Mouse (Mus musculus) MEL (cell line): Measurements from ENCODE around the gene Kcp. TPM values are rescaled to one million over a fixed set of nuclear protein-coding genes. Genes with fewer than 3 reads are reported as not detected.

Experiments used
- DNase-seq: peaks from one replicate; pipeline ENCODE4 v3.0.0; 2011; ENCODE audit warnings: low read depth, low spot score
- H3K27ac ChIP-seq: 2 replicates; pipeline ENCODE4 v1.5.1; 2012; ENCODE audit warnings: low read depth, mild to moderate bottlenecking, control low read depth, low read length, moderate library complexity; ENCODE audit not compliant: control insufficient read depth
- H3K27me3 ChIP-seq, 2 experiments: fragments of 150-350 bp in 1 of 2; sonication (generic) in 1 of 2; 2 replicates each; pipeline ENCODE4 v1.6.1; 2012; ENCODE audit warnings: low read length in 2 of 2, mild to moderate bottlenecking in 2 of 2, improper control_type of control experiment in 1 of 2, moderate library complexity in 1 of 2; ENCODE audit not compliant: insufficient read depth in 2 of 2, control insufficient read depth in 1 of 2
- H3K36me3 ChIP-seq, 2 experiments: 2 replicates each; pipeline ENCODE4 v1.6.1; 2012 to 2014; ENCODE audit warnings: low read length in 2 of 2, improper control_type of control experiment in 1 of 2, inconsistent platforms in 1 of 2, mild to moderate bottlenecking in 1 of 2; ENCODE audit not compliant: insufficient read depth in 2 of 2, control insufficient read depth in 1 of 2
- H3K4me1 ChIP-seq, 2 experiments: fragments of 150-350 bp in 1 of 2; sonication (generic) in 1 of 2; 2 replicates each; pipeline ENCODE4 v1.6.1; 2012; ENCODE audit warnings: low read length in 2 of 2, improper control_type of control experiment in 1 of 2, mild to moderate bottlenecking in 1 of 2; ENCODE audit not compliant: insufficient read depth in 2 of 2, control insufficient read depth in 1 of 2
- H3K4me3 ChIP-seq, 2 experiments: fragments of 150-350 bp in 1 of 2; sonication (generic) in 1 of 2; 2 replicates each; pipeline ENCODE4 v1.5.1; 2012; ENCODE audit warnings: low read depth in 2 of 2, low read length in 2 of 2, mild to moderate bottlenecking in 2 of 2, moderate library complexity in 2 of 2, control low read depth in 1 of 2, improper control_type of control experiment in 1 of 2; ENCODE audit not compliant: control insufficient read depth in 1 of 2, insufficient read depth in 1 of 2
- H3K79me2 ChIP-seq: 2 replicates; pipeline ENCODE4 v1.6.1; 2012; ENCODE audit warnings: mild to moderate bottlenecking, low read length, moderate library complexity; ENCODE audit not compliant: control insufficient read depth, poor library complexity, insufficient read depth
- H3K9ac ChIP-seq: 2 replicates; pipeline ENCODE4 v1.6.1; 2012; ENCODE audit warnings: low read depth, mild to moderate bottlenecking, control low read depth, low read length, moderate library complexity; ENCODE audit not compliant: control insufficient read depth, poor library complexity, severe bottlenecking
- H3K9me3 ChIP-seq: fragments of 150-350 bp; sonication (generic); replicated peaks from 2 replicates; pipeline ENCODE4 v1.6.1; 2012; ENCODE audit warnings: mild to moderate bottlenecking, low read length, improper control_type of control experiment, moderate library complexity; ENCODE audit not compliant: insufficient read depth
- BHLHE40 ChIP-seq: IDR thresholded peaks from 2 replicates; pipeline ENCODE4 v1.6.1; 2012; ENCODE audit warnings: low read depth, mild to moderate bottlenecking, inconsistent platforms, low read length, improper control_type of control experiment, borderline replicate concordance
- CHD2 ChIP-seq: IDR thresholded peaks from 2 replicates; pipeline ENCODE4 v1.6.1; 2011; ENCODE audit warnings: low read length, improper control_type of control experiment
- GATA1 ChIP-seq: IDR thresholded peaks from 2 replicates; pipeline ENCODE4 v1.6.1; 2011; ENCODE audit warnings: low read depth, low read length, improper control_type of control experiment
- MAX ChIP-seq: IDR thresholded peaks from 2 replicates; pipeline ENCODE4 v1.6.1; 2011; ENCODE audit warnings: low read length, improper control_type of control experiment
- MEF2A ChIP-seq: IDR thresholded peaks from 2 replicates; pipeline ENCODE4 v1.6.1; 2014; ENCODE audit warnings: low read depth, mild to moderate bottlenecking, inconsistent platforms, low read length, improper control_type of control experiment; ENCODE audit not compliant: poor library complexity, insufficient replicate concordance, severe bottlenecking; ENCODE audit errors: extremely low read depth
- NELFE ChIP-seq: IDR thresholded peaks from 2 replicates; pipeline ENCODE4 v1.6.1; 2011; ENCODE audit warnings: low read depth, low read length, improper control_type of control experiment
- POLR2A ChIP-seq, 2 experiments: IDR thresholded peaks; 2 replicates each; pipeline ENCODE4 v1.6.1; 2011 to 2012; ENCODE audit warnings: low read length in 2 of 2, mild to moderate bottlenecking in 2 of 2, control low read depth in 1 of 2, improper control_type of control experiment in 1 of 2, low read depth in 1 of 2, moderate library complexity in 1 of 2; ENCODE audit not compliant: control insufficient read depth in 1 of 2, insufficient read depth in 1 of 2, poor library complexity in 1 of 2
- POLR2AphosphoS5 ChIP-seq: IDR thresholded peaks from 2 replicates; pipeline ENCODE4 v1.6.1; 2012; ENCODE audit warnings: low read depth, borderline replicate concordance, mild to moderate bottlenecking, inconsistent platforms, low read length, moderate library complexity, mixed read lengths
- RAD21 ChIP-seq: IDR thresholded peaks from 2 replicates; pipeline ENCODE4 v1.6.1; 2011; ENCODE audit warnings: mild to moderate bottlenecking, low read depth, low read length, improper control_type of control experiment
- RCOR1 ChIP-seq: IDR thresholded peaks from 2 replicates; pipeline ENCODE4 v1.6.1; 2012; ENCODE audit warnings: low read depth, mild to moderate bottlenecking, inconsistent platforms, low read length, improper control_type of control experiment
- SMC3 ChIP-seq: IDR thresholded peaks from 2 replicates; pipeline ENCODE4 v1.6.1; 2011; ENCODE audit warnings: low read depth, low read length, improper control_type of control experiment
- TAL1 ChIP-seq: IDR thresholded peaks from 2 replicates; pipeline ENCODE4 v1.6.1; 2012; ENCODE audit warnings: mild to moderate bottlenecking, inconsistent platforms, low read length, moderate library complexity, mixed read lengths
- TBP ChIP-seq: IDR thresholded peaks from 2 replicates; pipeline ENCODE4 v1.8.0; 2011; ENCODE audit warnings: low read depth, low read length, improper control_type of control experiment
- USF2 ChIP-seq, 2 experiments: IDR thresholded peaks; 2 replicates each; pipeline ENCODE4 v1.6.1; 2011 to 2012; ENCODE audit warnings: improper control_type of control experiment in 2 of 2, low read length in 2 of 2, borderline replicate concordance in 1 of 2, inconsistent platforms in 1 of 2, low read depth in 1 of 2, mild to moderate bottlenecking in 1 of 2; ENCODE audit not compliant: insufficient read depth in 1 of 2
- ZKSCAN1 ChIP-seq: IDR thresholded peaks from 2 replicates; pipeline ENCODE4 v1.6.1; 2012; ENCODE audit warnings: low read depth, mild to moderate bottlenecking, inconsistent platforms, low read length, improper control_type of control experiment, moderate library complexity
- ZNF384 ChIP-seq: IDR thresholded peaks from 2 replicates; pipeline ENCODE4 v1.6.1; 2012; ENCODE audit warnings: low read depth, mild to moderate bottlenecking, inconsistent platforms, low read length, improper control_type of control experiment
- polyA plus RNA-seq, 2 experiments: library from polyadenylated mRNA; stranded (reverse) in 1 of 2; unstranded in 1 of 2; fragments of >175 nt in 1 of 2; fragments of >200 nt in 1 of 2; gene quantifications; 2 replicates each; pipeline versions ENCODE4 v1.2.1 to v1.2.4; 2012; ENCODE audit warnings: low replicate concordance in 2 of 2, low read depth in 1 of 2; ENCODE audit not compliant: insufficient read length in 2 of 2, insufficient read depth in 1 of 2, missing spikeins in 1 of 2
- total RNA-seq: library from RNA; depleted of rRNA; stranded (reverse); fragments of 300-350 nt; gene quantifications from 2 replicates; pipeline ENCODE4 v1.2.3, GENCODE M21; 2012

Kcp gene
- total and polyA plus RNA-seq, 3 experiments, result 1.3 to 6.9 TPM; not detected in 1

DNA sequence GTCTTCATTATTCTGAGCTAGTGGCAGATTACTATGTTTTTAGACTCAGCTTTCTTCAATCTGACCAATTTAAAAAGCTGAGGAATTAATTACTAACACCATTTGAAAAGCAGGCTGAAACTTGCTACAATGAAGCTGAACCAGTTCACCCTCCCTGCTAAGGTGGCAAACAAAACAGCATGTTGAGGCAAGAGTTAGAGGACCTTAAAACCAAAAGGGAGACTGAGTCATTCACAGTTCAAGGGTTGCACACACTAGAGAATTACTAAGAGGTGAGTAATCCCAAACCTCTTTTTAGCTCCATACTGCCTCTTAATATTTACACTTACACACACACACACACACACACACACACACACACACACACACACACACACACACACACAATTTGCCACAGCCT, 39.8 kb upstream of the Kcp start:
- peaks cover 0 to 25% of the 10 kb centered on the region in 2 experiments; a peak in 2 of 4 replicates for H3K36me3 ChIP-seq

DNA sequence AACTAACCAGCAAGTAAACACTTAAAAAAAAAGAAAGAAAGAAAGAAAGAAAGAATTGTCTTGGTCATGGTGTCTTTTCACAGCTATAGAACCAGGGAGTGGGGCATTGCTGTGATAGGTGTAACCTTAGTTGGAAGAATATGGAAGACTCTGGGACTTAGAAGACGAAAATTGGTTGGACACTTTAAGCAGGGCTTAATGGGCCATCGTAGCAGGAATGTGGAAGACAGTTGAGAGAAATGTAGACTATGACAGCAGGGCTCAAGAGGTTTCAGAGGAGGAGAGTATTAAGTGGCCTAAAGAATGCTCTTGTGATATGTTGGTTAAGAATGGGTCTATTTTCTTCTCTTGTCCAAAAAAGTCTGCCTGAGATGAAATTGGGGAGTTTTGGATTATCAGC, 37.9 kb upstream of the Kcp start:
- no peak for DNase-seq
- no peak for TF ChIP-seq TAL1
- Histone ChIP-seq H3K4me1 (no peaks in the 10 kb centered on the region), H3K9me3 (no peaks in the 10 kb centered on the region), H3K9ac (no peak overlapping the region), H3K27me3 (no peaks in the 10 kb centered on the region), H3K27ac (no peak overlapping the region), H3K4me3 (no peak overlapping the region), H3K79me2 (no peaks in the 10 kb centered on the region), H3K36me3 (peaks cover 0 to 22% of the 10 kb centered on the region in 2 experiments; a peak in 2 of 4 replicates)

More for the DNA sequence above, 39.8 kb upstream of the Kcp start:
- Histone ChIP-seq H3K27ac (no peak overlapping the region), H3K4me3 (no peak overlapping the region), H3K9me3 (no peaks in the 10 kb centered on the region), H3K9ac (no peak overlapping the region), H3K4me1 (no peaks in the 10 kb centered on the region), H3K79me2 (no peaks in the 10 kb centered on the region), H3K27me3 (no peaks in the 10 kb centered on the region)
- no peak for DNase-seq
- no peak for TF ChIP-seq MAX
- no peak for TF ChIP-seq RAD21
- TF ChIP-seq TBP, result no peak
- TF ChIP-seq GATA1, result no peak
- no peak for TF ChIP-seq NELFE
- TF ChIP-seq BHLHE40, result no peak
- TF ChIP-seq ZNF384, result no peak
- no peak for TF ChIP-seq USF2 (IDR thresholded peaks at IDR 0.05; ENCODE audit: borderline replicate concordance in 1 of 2, insufficient read depth in 1 of 2, low read depth in 1 of 2, low read length in 2 of 2)
- no peak for TF ChIP-seq POLR2AphosphoS5
- TF ChIP-seq MEF2A, result no peak
- no peak for TF ChIP-seq RCOR1

DNA sequence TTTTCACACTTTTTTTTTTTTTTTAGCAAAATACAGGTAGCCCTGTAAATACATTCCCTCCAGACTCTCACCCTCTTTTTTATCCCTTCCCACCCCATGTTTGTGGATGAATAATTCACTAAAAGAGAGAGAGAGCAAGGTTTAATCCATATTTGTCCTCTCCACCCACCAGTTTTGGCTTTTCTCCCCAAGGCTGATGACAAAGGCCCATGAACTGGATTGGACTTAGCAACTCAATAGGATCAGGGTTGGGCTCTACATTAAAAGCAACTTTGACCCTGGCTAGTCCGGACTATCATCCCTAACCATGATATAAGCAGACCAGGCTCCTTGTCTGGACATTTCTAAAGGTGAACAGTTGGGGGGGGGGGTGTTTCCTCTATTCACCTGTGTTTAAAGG, 33.2 kb upstream of the Kcp start:
- H3K27ac ChIP-seq, result no peak overlapping the region
- TF ChIP-seq SMC3, result no peak
- TF ChIP-seq RAD21, result no peak
- TF ChIP-seq CHD2, result no peak
- no peak for TF ChIP-seq USF2 (IDR thresholded peaks at IDR 0.05; ENCODE audit: borderline replicate concordance in 1 of 2, insufficient read depth in 1 of 2, low read depth in 1 of 2, low read length in 2 of 2)
- no peak for TF ChIP-seq ZKSCAN1
- TF ChIP-seq POLR2A (IDR thresholded peaks at IDR 0.05; ENCODE audit: control insufficient read depth in 1 of 2, insufficient read depth in 1 of 2, low read depth in 1 of 2, low read length in 2 of 2, poor library complexity in 1 of 2), result no peak
- TF ChIP-seq, all 39 proteins: peak for 0
- Histone ChIP-seq H3K27me3 (no peaks in the 10 kb centered on the region), H3K36me3 (peaks cover 7 to 20% of the 10 kb centered on the region in 2 experiments), H3K79me2 (no peaks in the 10 kb centered on the region), H3K4me1 (no peaks in the 10 kb centered on the region), H3K9me3 (no peaks in the 10 kb centered on the region), H3K4me3 (no peak overlapping the region), H3K9ac (no peak overlapping the region)
- no peak for DNase-seq
